Mouse (Mus musculus) testis, adult 2 months (tissue): Measurements from ENCODE around the gene Mmp21. TPM values are rescaled to one million over a fixed set of nuclear protein-coding genes. Genes with fewer than 3 reads are reported as not detected.

Experiments used
- H3K27ac ChIP-seq: fragments of 200-500 bp; 2 replicates; pipeline ENCODE4 v1.5.1; 2012; ENCODE audit warnings: low read depth, low read length; ENCODE audit not compliant: control insufficient read depth, insufficient read depth
- H3K27me3 ChIP-seq: fragments of 200-500 bp; 2 replicates; pipeline ENCODE4 v1.6.1; 2012; ENCODE audit warnings: mild to moderate bottlenecking, low read length, moderate library complexity; ENCODE audit not compliant: control insufficient read depth, insufficient read depth
- H3K36me3 ChIP-seq: fragments of 200-500 bp; 2 replicates; pipeline ENCODE4 v1.6.1; 2012; ENCODE audit warnings: mild to moderate bottlenecking, low read length; ENCODE audit not compliant: control insufficient read depth, insufficient read depth
- H3K4me1 ChIP-seq: fragments of 200-500 bp; 2 replicates; pipeline ENCODE4 v1.6.1; 2012; ENCODE audit warnings: low read length; ENCODE audit not compliant: control insufficient read depth, insufficient read depth
- H3K4me3 ChIP-seq: fragments of 200-500 bp; 2 replicates; pipeline ENCODE4 v1.5.1; 2012; ENCODE audit warnings: low read depth, mild to moderate bottlenecking, low read length, moderate library complexity, mixed read lengths; ENCODE audit not compliant: control insufficient read depth
- CTCF ChIP-seq: fragments of 200-500 bp; IDR thresholded peaks from 2 replicates; pipeline ENCODE4 v1.5.1; 2012; ENCODE audit warnings: low read depth, mild to moderate bottlenecking, inconsistent platforms, low read length, moderate library complexity; ENCODE audit not compliant: control insufficient read depth, insufficient read depth, insufficient replicate concordance
- POLR2A ChIP-seq: fragments of 200-500 bp; IDR thresholded peaks from 2 replicates; pipeline ENCODE4 v1.6.1; 2012; ENCODE audit warnings: low read depth, mild to moderate bottlenecking, inconsistent platforms, low read length, moderate library complexity; ENCODE audit not compliant: control insufficient read depth
- polyA plus RNA-seq: library from polyadenylated mRNA; depleted of rRNA; stranded (reverse); fragments of >200 nt; gene quantifications from 2 replicates; pipeline ENCODE4 v1.2.3, GENCODE M21; 2012

Mmp21 gene
- polyA plus RNA-seq, 1 experiment: not detected

GRCm38 (mm10) chr7:133669071-133669470, 10.8 kb downstream of the Mmp21 start:
- no peaks in the 10 kb centered on the region for H3K4me1 ChIP-seq
- no peaks in the 10 kb centered on the region; the same call in none of the 2 replicates for H3K36me3 ChIP-seq
- TF ChIP-seq CTCF (no peak), POLR2A (no peak)
- H3K27ac ChIP-seq: no peak overlapping the region
- no peak overlapping the region for H3K4me3 ChIP-seq
- no peaks in the 10 kb centered on the region for H3K27me3 ChIP-seq

- Histone ChIP-seq H3K36me3 (no peaks in the 10 kb centered on the region; the same call in none of the 2 replicates), H3K4me1 (no peaks in the 10 kb centered on the region)
- TF ChIP-seq POLR2A: no peak
- no peak for TF ChIP-seq CTCF
Observed at GRCm38 (mm10) chr7:133662467-133662866, 17.4 kb downstream of the Mmp21 start.

GRCm38 (mm10) chr7:133645716-133646115, 34.1 kb downstream of the Mmp21 start:
- Histone ChIP-seq H3K4me3 (no peak overlapping the region), H3K36me3 (peaks cover 1% of the 10 kb centered on the region; the same call in 1 of the 2 replicates)
- TF ChIP-seq POLR2A (no peak), CTCF (no peak)

More at GRCm38 (mm10) chr7:133662467-133662866, 17.4 kb downstream of the Mmp21 start:
- Histone ChIP-seq H3K27ac (no peak overlapping the region), H3K27me3 (no peaks in the 10 kb centered on the region), H3K4me3 (no peak overlapping the region)

GRCm38 (mm10) chr7:133638821-133639220, 41.0 kb downstream of the Mmp21 start:
- TF ChIP-seq CTCF (no peak), POLR2A (no peak)
- peak overlapping the region; percentile 63 for H3K4me3 ChIP-seq
- no peaks in the 10 kb centered on the region for H3K27me3 ChIP-seq
- no peak overlapping the region for H3K27ac ChIP-seq
- peaks cover 2% of the 10 kb centered on the region; the same call in 1 of the 2 replicates for H3K4me1 ChIP-seq
- H3K36me3 ChIP-seq: peaks cover 1% of the 10 kb centered on the region; the same call in 1 of the 2 replicates

More at GRCm38 (mm10) chr7:133645716-133646115, 34.1 kb downstream of the Mmp21 start:
- Histone ChIP-seq H3K27me3 (no peaks in the 10 kb centered on the region), H3K27ac (no peak overlapping the region), H3K4me1 (no peaks in the 10 kb centered on the region)

- peak overlapping the region; percentile 94 for H3K4me3 ChIP-seq
- TF ChIP-seq POLR2A (no peak), CTCF (no peak)
- peaks cover 1% of the 10 kb centered on the region; the same call in 1 of the 2 replicates for H3K36me3 ChIP-seq
- peaks cover 2% of the 10 kb centered on the region; the same call in 1 of the 2 replicates for H3K4me1 ChIP-seq
- H3K27ac ChIP-seq: no peak overlapping the region; the same call in 1 of the 2 replicates
- H3K27me3 ChIP-seq: no peaks in the 10 kb centered on the region
Observed at GRCm38 (mm10) chr7:133638306-133638705, 41.6 kb downstream of the Mmp21 start.

- H3K4me1 ChIP-seq: peaks cover 2% of the 10 kb centered on the region; the same call in 1 of the 2 replicates
- TF ChIP-seq POLR2A (peak; percentile 98), CTCF (no peak)
- peak within 1 kb of the TSS; percentile 94 for H3K27ac ChIP-seq
- H3K36me3 ChIP-seq: peaks cover 1% of the 10 kb centered on the region; the same call in 1 of the 2 replicates
- H3K27me3 ChIP-seq: no peaks in the 10 kb centered on the region
- H3K4me3 ChIP-seq: peak within 1 kb of the TSS; percentile 94
Observed at GRCm38 (mm10) chr7:133637361-133638305, 42.2 kb downstream of the Mmp21 start, which contains the start of gene Edrf1. TSS of gene Edrf1 (plus strand) at chr7:133637543.

GRCm38 (mm10) chr7:133636738-133637352, 43.0 kb downstream of the Mmp21 start:
- TF ChIP-seq CTCF: peak; percentile 80; the same call in 1 of the 2 replicates
- no peak for TF ChIP-seq POLR2A
- Histone ChIP-seq H3K4me3 (peak overlapping the region; percentile 94), H3K4me1 (peaks cover 2% of the 10 kb centered on the region; the same call in 1 of the 2 replicates), H3K27ac (peak overlapping the region; percentile 94), H3K27me3 (no peaks in the 10 kb centered on the region), H3K36me3 (peaks cover 1% of the 10 kb centered on the region; the same call in 1 of the 2 replicates)
